Mouse (Mus musculus) spleen, postnatal 14 days (tissue): ENCODE measurements around the gene Mettl1.
A peak's percentile ranks its signal among the peaks of the same experiment; 100 is the strongest.

Experiments used
- DNase-seq, 2 experiments: peaks; one replicate each; pipeline ENCODE4 v3.0.0; 2021 to 2022; ENCODE audit warnings: low spot score in 2 of 2

The Mettl1 gene

GRCm38 (mm10) chr10:127041274-127041766 is at the start of gene Mettl1, which contains the start of gene Eef1akmt3:
Mettl1 (plus strand) TSS chr10:127041414.
Eef1akmt3 (minus strand) TSS chr10:127041513.
- DNase-seq = no peak

GRCm38 (mm10) chr10:126991676-126992075 is 49.5 kb upstream of the Mettl1 start:
- no peak for DNase-seq

GRCm38 (mm10) chr10:126993621-126994020 is 47.6 kb upstream of the Mettl1 start:
- no peak for DNase-seq

- DNase-seq = no peak
These were observed 43.7 kb upstream of the Mettl1 start for GRCm38 (mm10) chr10:126997340-126998113.

GRCm38 (mm10) chr10:127000529-127000928 is 40.7 kb upstream of the Mettl1 start, which contains the start of gene Avil:
Avil (plus strand) TSS chr10:127000709.
- no peak for DNase-seq

- DNase-seq = no peak
These were observed 39.9 kb upstream of the Mettl1 start for GRCm38 (mm10) chr10:127001297-127001696.

- DNase-seq = no peak
These were observed 39.2 kb upstream of the Mettl1 start for GRCm38 (mm10) chr10:127002056-127002455.

- no peak for DNase-seq
These were observed 38.4 kb upstream of the Mettl1 start for GRCm38 (mm10) chr10:127002765-127003164.

- no peak for DNase-seq
These were observed 37.9 kb upstream of the Mettl1 start for GRCm38 (mm10) chr10:127003334-127003733.

- DNase-seq = no peak
These were observed 37.4 kb upstream of the Mettl1 start for GRCm38 (mm10) chr10:127003806-127004205.

GRCm38 (mm10) chr10:127016488-127016887 is 24.7 kb upstream of the Mettl1 start:
- no peak for DNase-seq

- no peak for DNase-seq
These were observed 24.1 kb upstream of the Mettl1 start for GRCm38 (mm10) chr10:127017071-127017470.

GRCm38 (mm10) chr10:127018422-127018821 is 22.8 kb upstream of the Mettl1 start:
- no peak for DNase-seq

- DNase-seq = peak; percentile 84 to 91
These were observed 10.6 kb upstream of the Mettl1 start, which contains the start of gene Tsfm for GRCm38 (mm10) chr10:127030336-127031296. Tsfm (minus strand) TSS chr10:127030840.

GRCm38 (mm10) chr10:127033301-127033741 is 7.9 kb upstream of the Mettl1 start:
- DNase-seq = no peak

GRCm38 (mm10) chr10:127036273-127036672 is 4.9 kb upstream of the Mettl1 start:
- no peak for DNase-seq

GRCm38 (mm10) chr10:127037641-127038040 is 3.6 kb upstream of the Mettl1 start:
- DNase-seq = no peak

GRCm38 (mm10) chr10:127040569-127041214 is 522 bp upstream of the Mettl1 start:
- no peak for DNase-seq

- peak; percentile 55 to 76 for DNase-seq
These were observed 642 bp downstream of the Mettl1 start for GRCm38 (mm10) chr10:127041774-127042338.

- no peak for DNase-seq
These were observed 1.4 kb downstream of the Mettl1 start for GRCm38 (mm10) chr10:127042468-127043115.

- no peak for DNase-seq
These were observed 2.0 kb downstream of the Mettl1 start for GRCm38 (mm10) chr10:127043187-127043586.
